Mouse (Mus musculus) kidney, adult 8-10 months (tissue): ENCODE data around the gene Fam234b.
A peak's percentile ranks its signal among the peaks of the same experiment; 100 is the strongest.

Source experiments
- DNase-seq, 2 experiments: peaks; one replicate each; pipeline ENCODE4 v3.0.0; 2022

Fam234b gene

GRCm38 (mm10) chr6:135275231-135275630, 77.5 kb downstream of the Fam234b start:
- no peak for DNase-seq

GRCm38 (mm10) chr6:135276474-135277295, 78.9 kb downstream of the Fam234b start:
- DNase-seq = no peak

DNA sequence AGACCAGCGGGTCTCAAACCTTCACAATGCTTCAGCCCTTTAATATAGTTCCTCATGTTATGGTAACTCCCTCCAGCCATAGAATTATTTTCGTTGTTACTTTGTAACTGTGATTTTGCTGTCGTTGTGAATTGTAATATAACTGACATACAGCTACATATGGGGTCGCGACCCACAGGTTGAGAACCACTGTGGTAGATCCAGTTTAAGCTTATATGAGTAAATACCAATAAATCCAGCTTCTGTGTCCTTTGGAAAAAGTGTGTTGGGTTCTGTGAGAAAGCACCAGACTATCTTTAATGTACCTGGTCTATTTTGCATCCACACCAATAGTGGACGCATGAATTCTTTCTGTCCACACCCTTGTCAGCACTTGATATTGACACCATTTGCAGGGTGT, 80.5 kb downstream of the Fam234b start:
- no peak for DNase-seq

GRCm38 (mm10) chr6:135279286-135279685, 81.5 kb downstream of the Fam234b start:
- no peak for DNase-seq

- no peak for DNase-seq
Measured at GRCm38 (mm10) chr6:135279856-135280255, 82.1 kb downstream of the Fam234b start.

DNA sequence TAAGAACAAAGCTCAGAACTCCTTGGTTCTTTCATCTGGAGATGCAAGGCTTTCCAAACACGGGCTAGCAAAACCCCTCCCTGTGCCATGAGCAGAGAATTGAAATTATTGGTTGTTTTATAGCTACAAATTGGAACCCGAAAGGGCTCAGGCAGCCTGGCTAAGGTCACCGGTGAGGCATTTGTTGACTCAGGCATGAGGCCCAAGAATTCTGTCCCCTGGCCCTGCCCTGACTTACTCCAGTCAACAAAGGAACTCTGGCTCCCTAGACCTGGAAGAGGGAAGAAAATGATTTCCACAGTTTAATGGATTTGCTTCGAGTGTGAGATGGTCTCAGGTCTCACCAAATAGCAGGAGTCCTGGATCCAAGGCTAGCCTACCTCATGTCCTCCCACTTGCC, 94.6 kb downstream of the Fam234b start:
- DNase-seq = peak; percentile 11 to 26

DNA sequence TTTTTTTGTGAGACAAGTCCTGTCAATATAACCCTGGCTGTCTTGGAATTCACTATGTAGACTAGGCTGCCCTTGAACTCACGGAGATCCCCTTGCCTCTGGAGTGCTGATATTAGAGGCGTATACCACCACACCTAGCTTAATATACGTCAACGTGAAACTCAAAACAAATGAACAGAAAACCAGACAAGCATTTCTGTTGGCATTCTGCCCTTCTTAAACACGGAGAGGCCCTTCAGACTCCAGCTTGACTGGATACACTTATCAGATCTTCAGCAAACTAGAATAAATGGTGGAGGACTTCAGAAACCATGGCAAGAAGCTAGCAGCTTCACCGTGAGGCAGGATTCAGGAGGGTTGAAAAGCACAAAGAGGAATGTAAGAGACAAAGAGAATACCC, 96.4 kb downstream of the Fam234b start:
- no peak for DNase-seq
